Mouse (Mus musculus): ENCODE measurements at regions not wholly inside any gene's neighbourhood (a gene's known extent, or its start where the extent isn't known, plus 50 kb on each side); places are given as distances from the start of the nearest gene placed in this dataset.

DNA sequence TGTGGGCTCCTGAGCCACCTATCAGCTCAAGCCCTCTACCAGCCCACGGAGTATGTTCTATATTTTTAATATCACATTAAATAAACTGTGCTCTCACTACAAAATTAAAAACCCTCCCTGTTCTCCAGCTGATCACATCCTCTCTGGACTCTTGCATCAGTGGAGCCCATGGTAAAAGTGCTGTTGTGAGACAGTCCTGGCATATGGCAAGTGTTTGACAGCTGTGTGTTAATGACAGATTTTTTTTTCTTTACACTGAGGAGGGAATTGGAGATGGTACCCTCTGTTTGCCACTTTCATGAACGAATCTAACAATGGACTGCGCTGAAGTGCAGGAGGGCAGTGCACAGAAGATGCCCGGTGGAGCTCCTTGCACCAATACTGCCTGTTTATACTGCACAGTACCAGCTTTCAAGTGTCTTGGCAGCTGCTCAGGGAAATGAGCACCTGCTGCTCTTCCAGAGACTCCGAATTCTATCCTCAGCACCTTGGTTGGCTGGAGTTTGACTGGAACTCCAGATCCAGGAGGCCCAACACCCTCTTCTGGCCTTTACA lies 373.1 kb upstream of the Noct start:
- no peak for TF ChIP-seq CTCF (IDR thresholded peaks at IDR 0.05; ENCODE audit: low read depth, low read length)
- TF ChIP-seq POLR2AphosphoS5 (IDR thresholded peaks at IDR 0.05; ENCODE audit: insufficient replicate concordance, low read depth, low read length) = no peak
- no peak for TF ChIP-seq GATA1 (IDR thresholded peaks at IDR 0.05; ENCODE audit: borderline replicate concordance, low read length)
- no peak for TF ChIP-seq GATA2 (IDR thresholded peaks at IDR 0.05; ENCODE audit: borderline replicate concordance, low read depth, low read length)
